Mouse (Mus musculus) heart, postnatal 25 days (tissue): ENCODE results near the gene Rcc1. TPM values are rescaled to one million over a fixed set of nuclear protein-coding genes. Genes with fewer than 3 reads are reported as not detected.
"Not testable (repeated sequence)": the region's sequence is repeated elsewhere in the genome, so short reads cannot be mapped to it uniquely, and the experiment has no call there.

Experiments used
- DNase-seq: peaks from one replicate; pipeline ENCODE4 v3.0.0; 2022; ENCODE audit warnings: low spot score
- intact Hi-C: fragments of 180-260 bp; cut with DNase I; formaldehyde crosslinking; loops from one replicate; pipeline ENCODE4 v1.15.1; 2025
- total RNA-seq, 2 experiments: library from RNA; stranded (reverse); gene quantifications; 2 replicates each; pipeline ENCODE4 v1.2.3; 2021

The Rcc1 gene
- total RNA-seq, 2 experiments from 2014 or later, result 8.6 to 8.9 TPM

GRCm38 (mm10) chr4:132295696-132296390 lies 57.6 kb downstream of the Rcc1 start:
- intact Hi-C loops, result no loop called here
- no peak for DNase-seq

DNA sequence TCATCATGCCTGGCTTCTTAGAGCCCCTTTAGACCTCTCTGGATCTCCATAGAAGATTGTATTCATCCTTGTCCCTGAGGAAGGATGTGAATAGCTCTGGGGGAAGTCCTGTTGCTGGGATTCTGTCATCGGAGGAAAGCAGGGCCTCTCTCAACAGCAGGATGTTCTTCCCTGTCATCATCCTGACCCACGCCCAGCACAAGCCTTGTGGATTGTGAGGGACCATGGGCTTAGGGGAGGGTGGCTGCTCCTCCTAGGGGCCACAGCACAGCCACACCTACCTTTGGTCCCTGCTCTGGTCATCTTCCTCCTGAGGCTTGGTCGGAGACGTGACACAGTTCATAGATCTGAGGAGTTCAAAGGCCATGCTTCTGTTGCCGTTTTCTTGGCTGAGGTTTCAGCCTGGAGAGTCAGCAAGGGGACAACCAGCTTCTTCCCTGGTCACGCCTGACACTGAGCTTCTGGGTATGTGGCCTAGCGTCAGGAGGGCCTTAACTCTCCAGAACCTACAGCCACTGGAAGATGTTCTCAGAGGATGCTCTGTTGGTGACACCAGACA lies 59.6 kb downstream of the Rcc1 start:
- no peak for DNase-seq
- intact Hi-C loops, result loop anchor here (1.0 to 5.0 kb wide), 3 partner anchors 52 to 219 kb away; partner anchors contain the start of gene Sesn2

DNA sequence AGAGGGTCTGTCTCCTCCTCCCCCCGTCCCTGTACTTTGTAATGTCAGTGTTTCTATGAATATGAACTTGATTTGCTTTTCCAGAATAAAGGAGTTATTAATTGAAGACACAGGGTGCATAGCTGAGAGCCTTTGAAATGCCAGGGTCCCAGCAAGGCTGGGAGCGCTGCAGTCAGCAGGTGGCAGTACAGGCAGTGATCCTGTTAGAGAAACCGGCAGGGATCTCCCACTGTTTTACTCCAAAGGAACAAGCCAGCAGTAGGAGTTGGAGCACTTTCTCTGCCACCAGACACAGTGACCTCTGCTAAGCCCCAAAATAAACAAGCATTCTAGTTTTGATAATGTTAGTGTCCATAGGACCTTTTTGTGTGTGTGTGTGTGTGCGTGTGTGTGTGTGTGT lies 60.4 kb downstream of the Rcc1 start:
- DNase-seq, result no peak
- intact Hi-C loops, result loop anchor here (1.0 to 5.0 kb wide), 3 partner anchors 52 to 219 kb away; partner anchors contain the start of gene Sesn2

DNA sequence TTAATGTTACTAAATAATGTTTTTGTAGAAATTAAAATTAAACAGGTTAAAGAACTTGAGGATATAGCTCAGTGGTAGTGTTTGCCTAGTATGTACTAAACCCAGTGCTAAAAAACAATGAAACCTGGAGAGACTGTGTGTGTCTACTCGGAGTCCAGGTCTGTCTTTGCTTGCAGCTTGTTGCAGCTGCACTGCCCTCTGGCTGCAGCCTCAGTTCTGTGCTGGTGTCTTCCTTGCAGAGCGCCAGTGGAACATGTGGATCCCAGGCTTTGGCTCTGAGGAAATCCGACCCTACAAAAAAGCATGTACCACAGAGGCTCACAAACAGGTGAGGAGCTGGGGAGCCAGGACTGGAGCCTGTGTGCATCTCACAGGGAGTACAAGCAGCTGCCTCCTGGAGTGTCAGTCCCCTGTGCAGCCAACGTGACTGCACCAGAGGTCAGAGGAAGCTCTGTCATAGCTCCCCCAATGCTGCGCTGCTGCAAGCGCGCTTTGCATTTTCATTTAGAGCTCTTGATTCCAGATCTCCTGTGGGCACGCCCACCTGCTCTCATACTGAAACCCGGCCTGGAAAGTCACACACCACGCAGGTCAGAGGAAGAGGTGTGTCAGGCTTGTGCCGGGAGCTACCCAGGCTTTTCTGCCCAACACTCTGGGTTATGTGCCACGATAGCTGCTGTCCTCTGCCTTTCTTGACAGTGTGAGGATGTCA lies 61.6 kb downstream of the Rcc1 start:
- DNase-seq, result no peak
- intact Hi-C loops, result loop anchor here (5.0 kb wide), 2 partner anchors 121 to 221 kb away; partner anchors contain the start of gene Sesn2

- intact Hi-C loops, result loop anchor here (5.0 kb wide), 2 partner anchors 121 to 221 kb away; partner anchors contain the start of gene Sesn2
- DNase-seq, result no peak
Measured at GRCm38 (mm10) chr4:132291056-132291455, 62.3 kb downstream of the Rcc1 start.

DNA sequence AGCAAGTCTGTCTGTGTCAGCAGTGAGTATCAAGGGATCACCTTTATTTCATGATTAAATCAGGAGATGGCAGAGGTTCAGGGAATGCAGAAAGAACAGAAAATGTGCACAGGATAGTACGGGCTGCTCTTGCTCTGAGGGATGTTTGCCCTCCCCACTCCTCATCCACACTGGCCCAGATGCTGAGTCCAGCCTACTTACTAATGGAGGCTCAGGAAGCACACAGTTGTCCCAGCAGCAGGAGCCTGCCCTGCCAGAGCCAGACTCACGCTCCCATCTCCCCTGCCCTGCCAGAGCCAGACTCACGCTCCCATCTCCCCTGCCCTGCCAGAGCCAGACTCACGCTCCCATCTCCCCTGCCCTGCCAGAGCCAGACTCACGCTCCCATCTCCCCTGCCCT lies 64.6 kb downstream of the Rcc1 start:
- intact Hi-C loops, DNase-seq: not testable (repeated sequence)

Other genes with a start within 250 kb of the Rcc1 start
- under 1 TPM; 0.20 to 0.23 TPM for gene Oprd1, start 209.1 kb downstream of the Rcc1 start, total RNA-seq
- gene Ythdf2, start 141.3 kb downstream of the Rcc1 start, total RNA-seq, result 10 to 100 TPM; 26.1 to 27.9 TPM
- 10 to 100 TPM; 10.5 to 11.5 TPM for gene Gmeb1, start 92.0 kb downstream of the Rcc1 start, total RNA-seq
- gene Taf12, start 79.2 kb downstream of the Rcc1 start, total RNA-seq, result 10 to 100 TPM; 30.2 TPM
- 1 to 10 TPM in 1 of 2 experiments, under 1 TPM in 1; 0.57 to 1.1 TPM for gene Rab42, start 50.2 kb downstream of the Rcc1 start, total RNA-seq
- 10 to 100 TPM; 22.2 to 23.7 TPM for gene Trnau1ap, start 24.1 kb downstream of the Rcc1 start, total RNA-seq
- 10 to 100 TPM; 23.2 to 23.4 TPM for gene Phactr4, start 68.9 kb upstream of the Rcc1 start, total RNA-seq
- 1 to 10 TPM; 4.4 to 4.8 TPM for gene Med18, start 110.3 kb upstream of the Rcc1 start, total RNA-seq
- 1 to 10 TPM; 2.5 to 3.3 TPM for gene Sesn2, start 156.9 kb upstream of the Rcc1 start, total RNA-seq
- gene Atpif1, start 180.1 kb upstream of the Rcc1 start, total RNA-seq, result 100 to 1,000 TPM; 301 to 320 TPM
- 10 to 100 TPM; 49.4 to 57.1 TPM for gene Dnajc8, start 181.9 kb upstream of the Rcc1 start, total RNA-seq
- gene Ptafr, start 210.5 kb upstream of the Rcc1 start, total RNA-seq, result 1 to 10 TPM; 1.6 to 2.1 TPM